Mouse (Mus musculus) lung, embryonic 14.5 days (tissue): ENCODE measurements at regions not wholly inside any gene's neighbourhood (a gene's known extent, or its start where the extent isn't known, plus 50 kb on each side); places are given as distances from the start of the nearest gene placed in this dataset.

ENCODE experiments used
- ATAC-seq: fragments of 200-750 bp; cut with Nextera tagmentation; 2 replicates; pipeline ENCODE4 v1.8.0; 2017; ENCODE audit warnings: mild to moderate bottlenecking, moderate TSS enrichment, moderate library complexity; ENCODE audit not compliant: insufficient read depth
- DNase-seq: peaks from one replicate; pipeline ENCODE4 v3.0.0-alpha.2; 2015
- H3K27ac ChIP-seq: fragments of 300-500 bp; sonication (generic); 2 replicates; pipeline ENCODE4 v1.5.1; 2014; ENCODE audit warnings: low read depth, mild to moderate bottlenecking, moderate library complexity
- H3K27me3 ChIP-seq: fragments of 300-500 bp; sonication (generic); 2 replicates; pipeline ENCODE4 v1.6.1; 2014; ENCODE audit warnings: low read length, control low read depth; ENCODE audit not compliant: insufficient read depth
- H3K36me3 ChIP-seq: fragments of 300-500 bp; sonication (generic); 2 replicates; pipeline ENCODE4 v1.6.1; 2014; ENCODE audit warnings: control low read depth; ENCODE audit not compliant: insufficient read depth
- H3K4me1 ChIP-seq: fragments of 300-500 bp; sonication (generic); 2 replicates; pipeline ENCODE4 v1.6.1; 2014; ENCODE audit warnings: antibody characterized with exemption, control low read depth; ENCODE audit not compliant: insufficient read depth
- H3K4me2 ChIP-seq: fragments of 300-500 bp; sonication (generic); 2 replicates; pipeline ENCODE4 v1.6.1; 2014; ENCODE audit warnings: mild to moderate bottlenecking
- H3K4me3 ChIP-seq: fragments of 300-500 bp; sonication (generic); 2 replicates; pipeline ENCODE4 v1.5.1; 2014; ENCODE audit warnings: low read depth, low read length
- H3K9ac ChIP-seq: fragments of 300-500 bp; sonication (generic); 2 replicates; pipeline ENCODE4 v1.6.1; 2014
- H3K9me3 ChIP-seq: fragments of 300-500 bp; sonication (generic); 2 replicates; pipeline ENCODE4 v1.6.1; 2016; ENCODE audit warnings: low read depth, low read length, control low read depth
- CTCF ChIP-seq: IDR thresholded peaks from 2 replicates; pipeline ENCODE4 v1.5.1; 2016; ENCODE audit warnings: antibody characterized with exemption, low read depth
- WGBS: fragments of 180-500 bp; shearing (Covaris S2); extraction: QIAGEN DNeasy Blood & Tissue Kit; methylation state at CpG from one replicate; pipeline ENCODE4 v1.1.7; 2014; 5-methylcytosine and 5-hydroxymethylcytosine counted together

DNA sequence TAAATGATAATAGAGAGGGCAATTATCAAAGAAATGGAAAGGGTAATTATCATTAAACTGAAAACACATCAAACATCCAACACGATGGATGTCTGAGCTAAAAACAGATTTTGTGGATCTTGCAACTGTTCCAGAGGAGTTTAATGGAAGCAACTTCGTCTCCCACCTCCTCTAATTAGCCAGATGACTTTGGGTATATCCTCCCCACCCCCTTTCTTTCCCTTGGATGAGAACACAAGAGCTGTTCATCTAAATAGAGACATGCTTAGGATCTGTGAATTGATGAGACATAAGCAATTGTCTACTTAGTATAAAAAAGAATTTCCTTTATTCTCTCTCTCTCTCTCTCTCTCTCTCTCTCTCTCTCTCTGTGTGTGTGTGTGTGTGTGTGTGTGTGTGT is 333.7 kb upstream of the Adgrl2 start:
- H3K27me3 ChIP-seq: no peaks in the 10 kb centered on the region
- no peak overlapping the region for H3K4me2 ChIP-seq
- no peak overlapping the region for H3K27ac ChIP-seq
- no peaks in the 10 kb centered on the region for H3K9me3 ChIP-seq
- TF ChIP-seq CTCF: no peak
- no peak overlapping the region for H3K4me3 ChIP-seq
- 68% methylated on average over 2 of the region's 2 CpGs for WGBS
- H3K9ac ChIP-seq: no peak overlapping the region
- no peaks in the 10 kb centered on the region for H3K4me1 ChIP-seq
- ATAC-seq (no peak), DNase-seq (no peak)
- no peaks in the 10 kb centered on the region for H3K36me3 ChIP-seq

DNA sequence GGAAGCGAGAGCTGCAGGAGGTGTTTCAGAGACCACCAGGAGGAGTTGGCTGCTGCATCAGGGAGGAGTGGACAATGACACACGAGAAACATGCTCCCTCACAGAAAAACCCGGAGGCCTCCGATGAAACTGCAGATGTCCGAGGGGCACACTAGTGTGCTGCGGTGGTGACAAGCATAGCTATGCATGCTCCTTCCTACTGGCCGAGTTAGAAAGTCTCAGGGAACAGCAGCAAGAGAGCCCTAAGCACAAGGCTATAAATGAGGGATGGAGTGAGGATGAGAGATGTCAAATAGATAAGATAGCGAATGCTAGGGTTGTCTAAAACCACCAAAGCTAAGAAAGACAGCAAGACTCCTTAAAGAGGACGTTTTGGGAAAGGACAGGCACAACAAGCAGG is 328.4 kb upstream of the Adgrl2 start:
- H3K4me3 ChIP-seq: no peak overlapping the region
- WGBS: 31% methylated on average over 9 of the region's 9 CpGs
- ATAC-seq: peak; percentile 70; the same call in 1 of the 2 replicates

DNA sequence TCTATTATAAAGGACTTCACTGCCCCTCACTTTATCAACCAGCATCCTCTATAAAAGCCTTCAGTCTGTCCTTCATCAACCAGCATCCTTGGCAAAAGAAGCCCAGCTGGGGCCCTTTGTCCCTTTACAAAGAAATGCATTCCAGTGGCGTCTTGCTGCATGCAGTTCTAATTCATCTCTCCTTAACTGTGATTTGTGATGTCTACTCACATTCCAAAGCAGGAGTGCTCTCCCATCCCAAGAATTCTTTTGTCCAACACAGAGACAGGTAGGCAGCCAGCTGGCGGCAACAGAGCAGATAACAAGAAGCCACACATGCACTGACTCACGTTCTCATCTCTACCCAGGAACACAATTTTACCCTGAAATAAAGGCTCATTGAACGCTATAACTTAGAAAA is 323.9 kb upstream of the Adgrl2 start:
- no peak overlapping the region for H3K27ac ChIP-seq
- no peaks in the 10 kb centered on the region for H3K9me3 ChIP-seq
- TF ChIP-seq CTCF: no peak
- no peak for DNase-seq
- 61% methylated on average over 4 of the region's 4 CpGs for WGBS
- no peak for ATAC-seq
- no peak overlapping the region for H3K4me3 ChIP-seq
- H3K9ac ChIP-seq: no peak overlapping the region
- no peak overlapping the region for H3K4me2 ChIP-seq
- H3K4me1 ChIP-seq: peaks cover 5% of the 10 kb centered on the region
- no peaks in the 10 kb centered on the region for H3K36me3 ChIP-seq
- H3K27me3 ChIP-seq: no peaks in the 10 kb centered on the region

More for the DNA sequence above, 328.4 kb upstream of the Adgrl2 start:
- H3K4me2 ChIP-seq: peak overlapping the region; percentile 26
- no peak overlapping the region for H3K9ac ChIP-seq
- no peak overlapping the region for H3K27ac ChIP-seq
- no peak for TF ChIP-seq CTCF
- peaks cover 5% of the 10 kb centered on the region for H3K4me1 ChIP-seq
- no peaks in the 10 kb centered on the region for H3K9me3 ChIP-seq
- DNase-seq: peak; percentile 57
- H3K27me3 ChIP-seq: no peaks in the 10 kb centered on the region
- no peaks in the 10 kb centered on the region for H3K36me3 ChIP-seq

DNA sequence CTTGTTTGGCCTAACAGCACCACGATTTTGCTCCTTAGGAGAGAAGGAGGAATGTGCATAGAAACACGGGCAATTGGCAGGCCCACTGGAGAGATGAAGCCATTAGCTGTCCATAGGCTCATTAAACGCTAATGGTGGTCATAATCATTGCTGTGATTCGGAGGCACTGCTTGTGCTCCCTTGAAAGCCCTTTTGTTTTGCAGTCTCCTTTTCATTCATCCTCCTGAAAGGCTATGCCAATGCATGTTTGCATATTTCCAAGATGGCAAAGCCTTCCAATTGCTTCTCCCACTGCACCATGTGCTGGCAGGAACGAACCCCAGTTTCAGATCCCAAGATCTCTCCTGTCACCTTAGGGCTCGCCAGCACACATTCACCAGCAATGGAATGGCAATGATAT is 322.9 kb upstream of the Adgrl2 start:
- DNase-seq (no peak), ATAC-seq (no peak)
- Histone ChIP-seq H3K9ac (no peak overlapping the region), H3K27me3 (no peaks in the 10 kb centered on the region), H3K36me3 (no peaks in the 10 kb centered on the region), H3K9me3 (no peaks in the 10 kb centered on the region), H3K4me2 (no peak overlapping the region), H3K4me3 (no peak overlapping the region), H3K27ac (no peak overlapping the region), H3K4me1 (no peaks in the 10 kb centered on the region)
- 89% methylated on average over 6 of the region's 6 CpGs for WGBS
- no peak for TF ChIP-seq CTCF

DNA sequence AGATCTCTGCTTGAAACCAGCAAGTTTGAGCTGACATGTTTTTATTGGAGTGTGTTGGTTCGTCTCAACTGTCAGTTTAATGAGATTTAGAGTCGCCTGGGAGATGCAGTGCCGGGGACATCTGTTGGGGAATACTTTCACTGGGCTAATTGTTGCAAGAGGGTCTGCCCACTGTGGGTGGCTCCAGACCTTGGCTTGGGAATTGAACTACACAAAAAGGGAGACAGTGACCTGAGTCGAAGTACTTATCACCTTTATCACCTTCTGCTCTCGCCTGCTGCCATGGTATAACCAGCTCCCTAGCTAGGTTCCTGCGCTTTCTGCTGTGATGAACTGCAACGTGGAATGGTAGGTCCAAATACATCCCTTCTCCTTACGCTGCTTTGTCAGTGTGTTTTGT is 321.2 kb upstream of the Adgrl2 start:
- ATAC-seq (no peak), DNase-seq (no peak)
- Histone ChIP-seq H3K27me3 (no peaks in the 10 kb centered on the region), H3K4me2 (no peak overlapping the region), H3K4me3 (no peak overlapping the region), H3K27ac (no peak overlapping the region), H3K4me1 (no peaks in the 10 kb centered on the region), H3K9ac (no peak overlapping the region), H3K36me3 (no peaks in the 10 kb centered on the region), H3K9me3 (no peaks in the 10 kb centered on the region)
- WGBS: 88% methylated on average over 8 of the region's 8 CpGs
- TF ChIP-seq CTCF: no peak

DNA sequence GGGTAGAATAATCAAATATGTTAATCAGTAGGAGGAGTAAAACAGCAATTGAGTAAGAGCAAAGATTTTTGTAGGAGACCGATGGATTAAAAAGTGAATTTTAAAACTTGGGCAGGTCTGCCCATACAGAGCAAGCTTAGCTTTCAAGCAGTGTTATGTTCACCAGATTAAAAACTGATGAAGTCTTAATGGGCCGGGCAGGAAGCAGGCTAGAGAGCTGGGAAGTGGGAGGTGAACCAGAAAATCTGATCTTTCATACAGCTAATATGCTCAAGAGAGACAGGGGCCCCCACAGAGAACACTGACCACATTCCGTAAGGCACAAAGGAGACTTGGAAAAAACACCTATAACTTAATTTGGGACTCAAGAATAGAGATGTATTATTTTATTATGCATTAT is 316.4 kb upstream of the Adgrl2 start:
- H3K9ac ChIP-seq: no peak overlapping the region
- no peak overlapping the region for H3K4me2 ChIP-seq
- no peaks in the 10 kb centered on the region for H3K27me3 ChIP-seq
- no peaks in the 10 kb centered on the region for H3K36me3 ChIP-seq
- DNase-seq: no peak
- no peak for TF ChIP-seq CTCF
- no peak overlapping the region for H3K27ac ChIP-seq
- no peaks in the 10 kb centered on the region for H3K4me1 ChIP-seq
- H3K9me3 ChIP-seq: no peaks in the 10 kb centered on the region
- WGBS: 68% methylated on average over 3 of the region's 3 CpGs
- H3K4me3 ChIP-seq: no peak overlapping the region
- ATAC-seq: no peak

DNA sequence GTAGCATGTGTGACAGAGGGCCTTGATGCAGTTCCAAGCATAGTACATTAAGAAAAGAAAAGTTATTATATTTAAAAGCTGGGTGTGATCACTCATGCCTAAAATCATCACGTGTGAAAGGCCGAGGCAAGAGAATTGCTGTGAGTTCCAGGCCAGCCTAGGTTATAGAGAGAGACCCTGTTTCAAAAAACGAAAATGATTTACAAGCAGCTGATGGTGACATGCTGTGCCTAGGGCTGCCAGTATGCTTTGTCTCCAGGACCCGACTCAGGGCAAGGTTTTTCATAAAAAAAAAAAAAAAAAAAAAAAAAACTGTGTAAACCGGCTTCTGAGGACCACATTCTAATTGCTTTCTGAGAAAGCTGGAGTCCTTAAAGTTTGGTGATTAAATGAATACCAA is 315.9 kb upstream of the Adgrl2 start:
- H3K27ac ChIP-seq: no peak overlapping the region
- TF ChIP-seq CTCF: no peak
- DNase-seq (no peak), ATAC-seq (no peak)
- no peaks in the 10 kb centered on the region for H3K4me1 ChIP-seq
- H3K4me2 ChIP-seq: no peak overlapping the region
- H3K36me3 ChIP-seq: no peaks in the 10 kb centered on the region
- WGBS: 50% methylated on average over 5 of the region's 5 CpGs
- no peaks in the 10 kb centered on the region for H3K27me3 ChIP-seq
- no peak overlapping the region for H3K9ac ChIP-seq
- H3K4me3 ChIP-seq: no peak overlapping the region
- no peaks in the 10 kb centered on the region for H3K9me3 ChIP-seq

DNA sequence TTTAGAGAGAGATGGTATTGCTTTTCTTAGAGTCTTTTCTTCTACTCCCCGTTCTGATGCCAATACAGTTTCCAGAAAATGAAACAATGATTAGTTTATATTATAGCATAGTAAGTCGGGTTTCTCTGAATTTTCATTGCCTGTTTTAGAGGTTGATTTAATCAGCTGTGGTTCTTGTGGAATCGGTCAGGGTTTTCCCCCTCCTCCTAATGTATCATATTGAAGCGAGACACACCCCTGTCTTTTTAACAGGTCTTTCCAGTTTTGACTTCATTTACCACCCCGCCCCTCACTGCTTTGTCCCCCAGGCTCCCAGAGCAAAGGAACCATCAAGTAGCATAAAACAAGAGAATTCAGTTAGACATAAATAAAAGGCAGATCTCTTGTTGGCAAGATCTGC is 315.1 kb upstream of the Adgrl2 start:
- no peaks in the 10 kb centered on the region for H3K27me3 ChIP-seq
- no peak overlapping the region for H3K27ac ChIP-seq
- H3K4me2 ChIP-seq: no peak overlapping the region
- WGBS: 46% methylated on average over 5 of the region's 5 CpGs
- H3K36me3 ChIP-seq: no peaks in the 10 kb centered on the region
- no peak overlapping the region for H3K4me3 ChIP-seq
- ATAC-seq: no peak
- no peaks in the 10 kb centered on the region for H3K9me3 ChIP-seq
- no peak for DNase-seq
- no peak for TF ChIP-seq CTCF
- H3K9ac ChIP-seq: no peak overlapping the region
- no peaks in the 10 kb centered on the region for H3K4me1 ChIP-seq
